Mouse (Mus musculus) limb, embryonic 11.5 days (tissue): ENCODE measurements at regions not wholly inside any gene's neighbourhood (a gene's known extent, or its start where the extent isn't known, plus 50 kb on each side); places are given as distances from the start of the nearest gene placed in this dataset.
A peak's percentile ranks its signal among the peaks of the same experiment; 100 is the strongest.

Experiments
- ATAC-seq: fragments of 200-750 bp; cut with Nextera tagmentation; 2 replicates; pipeline ENCODE4 v1.8.0; 2017; ENCODE audit warnings: low read depth; ENCODE audit not compliant: insufficient number of reproducible peaks, low FRiP score, low TSS enrichment
- DNase-seq: peaks from one replicate; pipeline ENCODE4 v3.0.0-alpha.2; 2015; ENCODE audit warnings: low spot score
- H3K27ac ChIP-seq: fragments of 300-500 bp; sonication (generic); replicated peaks from 2 replicates; pipeline ENCODE4 v1.5.1; 2014; ENCODE audit warnings: low read depth, mild to moderate bottlenecking, low read length
- H3K27me3 ChIP-seq: fragments of 300-500 bp; sonication (generic); 2 replicates; pipeline ENCODE4 v1.6.1; 2014; ENCODE audit warnings: mild to moderate bottlenecking, low read length, mixed read lengths; ENCODE audit not compliant: control insufficient read depth, insufficient read depth
- H3K36me3 ChIP-seq: fragments of 300-500 bp; sonication (generic); 2 replicates; pipeline ENCODE4 v1.6.1; 2014; ENCODE audit warnings: mild to moderate bottlenecking, low read length, moderate library complexity, mixed read lengths; ENCODE audit not compliant: control insufficient read depth, insufficient read depth
- H3K4me1 ChIP-seq: fragments of 300-500 bp; sonication (generic); 2 replicates; pipeline ENCODE4 v1.6.1; 2014; ENCODE audit warnings: low read length, mixed read lengths; ENCODE audit not compliant: control insufficient read depth, insufficient read depth
- H3K4me2 ChIP-seq: fragments of 300-500 bp; sonication (generic); 2 replicates; pipeline ENCODE4 v1.6.1; 2014; ENCODE audit warnings: low read depth, mild to moderate bottlenecking, moderate library complexity; ENCODE audit not compliant: severe bottlenecking
- H3K4me3 ChIP-seq: fragments of 300-500 bp; sonication (generic); 2 replicates; pipeline ENCODE4 v1.5.1; 2014; ENCODE audit warnings: low read depth, low read length
- H3K9ac ChIP-seq: fragments of 300-500 bp; sonication (generic); 2 replicates; pipeline ENCODE4 v1.6.1; 2014; ENCODE audit warnings: mild to moderate bottlenecking, low read length
- H3K9me3 ChIP-seq: fragments of 300-500 bp; sonication (generic); 2 replicates; pipeline ENCODE4 v1.6.1; 2016; ENCODE audit warnings: low read length; ENCODE audit not compliant: control insufficient read depth
- WGBS: fragments of 180-500 bp; shearing (Covaris S2); extraction: QIAGEN DNeasy Blood & Tissue Kit; methylation state at CpG from one replicate; pipeline ENCODE4 v1.1.7; 2014; 5-methylcytosine and 5-hydroxymethylcytosine counted together

- no peaks in the 10 kb centered on the region for H3K9me3 ChIP-seq
- no peak for DNase-seq
- WGBS = 84% methylated on average over 5 of the region's 5 CpGs
- H3K4me1 ChIP-seq = no peaks in the 10 kb centered on the region
- no peak overlapping the region for H3K4me2 ChIP-seq
- H3K27me3 ChIP-seq = no peaks in the 10 kb centered on the region
- ATAC-seq = no peak
- H3K9ac ChIP-seq = no peak overlapping the region
- H3K27ac ChIP-seq = no peak overlapping the region
- no peaks in the 10 kb centered on the region for H3K36me3 ChIP-seq
- no peak overlapping the region for H3K4me3 ChIP-seq
Measured at GRCm38 (mm10) chr13:25781161-25781560, 510.9 kb upstream of the Nrsn1 start.

DNA sequence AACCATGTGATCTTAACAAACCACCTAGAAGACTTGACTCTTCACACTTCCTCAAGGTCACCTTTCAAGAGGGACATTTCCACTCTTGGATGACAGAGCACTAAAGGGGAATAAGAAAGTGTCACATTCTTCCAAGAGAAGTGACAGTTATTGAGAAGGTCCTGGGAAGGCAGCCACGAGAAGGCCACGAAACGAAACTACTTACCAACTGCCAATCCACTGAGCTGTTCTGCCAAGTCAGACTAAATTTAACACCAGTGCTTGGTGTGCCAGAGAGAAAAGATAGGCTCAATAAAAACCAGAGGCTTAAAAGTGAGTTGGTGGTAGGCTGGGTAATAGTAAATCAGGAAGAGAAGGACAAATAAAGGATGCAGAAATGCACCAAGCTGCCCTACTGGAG lies 507.4 kb upstream of the Nrsn1 start:
- Histone ChIP-seq H3K27me3 (no peaks in the 10 kb centered on the region), H3K27ac (no peak overlapping the region), H3K9ac (no peak overlapping the region), H3K9me3 (no peaks in the 10 kb centered on the region), H3K4me1 (no peaks in the 10 kb centered on the region), H3K4me3 (no peak overlapping the region), H3K4me2 (no peak overlapping the region), H3K36me3 (no peaks in the 10 kb centered on the region)
- DNase-seq = no peak
- 84% methylated on average over 3 of the region's 3 CpGs for WGBS
- ATAC-seq = no peak

DNA sequence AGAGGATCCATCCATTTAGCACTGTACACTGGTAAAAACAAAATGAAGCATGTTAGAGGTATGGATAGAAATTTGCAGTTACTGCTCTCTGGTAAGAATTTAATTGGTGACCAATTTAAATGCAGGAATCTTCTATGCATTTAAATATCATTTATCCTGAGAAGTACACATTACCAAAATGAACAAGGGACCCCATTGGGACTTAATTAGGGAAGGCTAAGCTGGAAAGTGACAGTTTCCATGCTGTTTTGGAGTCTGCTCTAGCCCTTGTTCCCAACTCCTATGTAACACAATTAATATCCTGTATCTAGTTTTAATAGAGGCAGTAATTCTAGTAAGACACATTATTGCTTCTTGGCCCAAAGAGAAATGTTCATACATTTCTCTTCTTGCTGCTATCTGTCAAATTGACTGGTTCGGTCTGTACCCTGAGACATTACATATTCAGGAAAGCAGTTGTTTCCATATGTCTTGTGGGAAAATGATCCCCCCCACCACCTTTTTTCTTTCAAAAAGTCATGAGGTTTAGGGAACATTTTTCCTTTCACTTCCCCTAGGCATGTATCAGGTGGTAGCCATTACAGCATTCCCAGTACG lies 504.4 kb upstream of the Nrsn1 start:
- DNase-seq (no peak), ATAC-seq (no peak)
- H3K4me2 ChIP-seq = no peak overlapping the region
- H3K36me3 ChIP-seq = no peaks in the 10 kb centered on the region
- no peak overlapping the region for H3K27ac ChIP-seq
- H3K4me1 ChIP-seq = no peaks in the 10 kb centered on the region
- no peak overlapping the region for H3K4me3 ChIP-seq
- no peak overlapping the region for H3K9ac ChIP-seq
- no peaks in the 10 kb centered on the region for H3K27me3 ChIP-seq
- 73% methylated on average over 2 of the region's 2 CpGs for WGBS
- no peaks in the 10 kb centered on the region for H3K9me3 ChIP-seq

DNA sequence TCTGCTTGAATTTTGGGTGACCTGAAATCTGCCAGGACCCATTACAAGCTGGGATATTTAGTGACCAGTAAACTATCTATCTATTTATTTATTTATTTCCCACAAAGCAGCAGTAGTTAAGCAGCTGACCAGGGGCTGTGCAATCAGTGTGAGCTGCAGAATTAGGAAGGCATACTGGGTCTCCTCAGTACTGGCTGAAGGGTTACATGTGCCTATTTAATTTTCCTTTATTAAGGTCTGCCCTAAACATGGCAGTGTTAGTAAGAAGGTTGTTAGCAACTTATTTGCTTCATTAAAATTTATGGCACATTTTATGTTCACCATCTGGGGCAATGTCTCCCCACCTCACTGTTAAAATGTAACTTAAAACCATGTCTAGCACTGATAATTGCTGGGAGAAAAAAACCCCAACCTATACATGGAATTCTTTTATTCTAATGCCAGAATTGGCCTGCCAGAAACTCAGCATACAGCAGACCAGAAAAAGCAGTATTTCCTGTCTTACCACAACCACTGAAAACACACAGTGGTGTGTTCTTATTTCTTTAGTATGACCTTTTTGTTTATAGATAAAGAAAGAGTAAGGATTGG lies 484.3 kb upstream of the Nrsn1 start:
- Histone ChIP-seq H3K36me3 (no peaks in the 10 kb centered on the region), H3K27me3 (no peaks in the 10 kb centered on the region), H3K4me1 (peaks cover 3% of the 10 kb centered on the region; the same call in 1 of the 2 replicates), H3K4me2 (no peak overlapping the region), H3K9ac (no peak overlapping the region), H3K27ac (no peak overlapping the region; the same call in 1 of the 2 replicates), H3K9me3 (no peaks in the 10 kb centered on the region), H3K4me3 (no peak overlapping the region)
- ATAC-seq = peak; percentile 97
- DNase-seq = peak; percentile 40

DNA sequence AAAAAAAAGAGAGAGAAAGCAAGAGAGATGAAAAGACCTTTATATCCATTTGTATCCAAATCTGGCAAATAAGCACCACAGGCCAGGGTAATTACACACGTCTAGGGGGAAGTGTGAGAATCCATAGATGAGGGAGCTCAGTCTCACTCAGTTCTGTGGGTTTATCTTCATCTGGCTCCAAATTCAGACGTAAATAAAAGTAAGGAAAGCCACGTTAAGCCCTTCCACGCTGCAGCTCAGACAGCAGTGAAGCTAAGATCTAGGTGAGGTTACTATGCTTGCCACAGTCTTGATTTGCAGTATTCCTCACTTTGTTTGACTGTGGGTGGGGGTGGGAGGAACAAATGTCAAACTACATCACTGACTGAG lies 481.1 kb upstream of the Nrsn1 start:
- H3K36me3 ChIP-seq = no peaks in the 10 kb centered on the region
- H3K27me3 ChIP-seq = no peaks in the 10 kb centered on the region
- no peak overlapping the region for H3K4me2 ChIP-seq
- H3K9me3 ChIP-seq = no peaks in the 10 kb centered on the region
- DNase-seq (no peak), ATAC-seq (no peak)
- H3K27ac ChIP-seq = no peak overlapping the region
- H3K4me1 ChIP-seq = peaks cover 3% of the 10 kb centered on the region; the same call in 1 of the 2 replicates
- H3K9ac ChIP-seq = no peak overlapping the region
- H3K4me3 ChIP-seq = no peak overlapping the region
- WGBS = 43% methylated on average over 4 of the region's 4 CpGs

GRCm38 (mm10) chr13:25750460-25751408 lies 480.4 kb upstream of the Nrsn1 start:
- no peak overlapping the region for H3K4me2 ChIP-seq
- H3K9ac ChIP-seq = no peak overlapping the region
- H3K27me3 ChIP-seq = no peaks in the 10 kb centered on the region
- peaks cover 3% of the 10 kb centered on the region; the same call in 1 of the 2 replicates for H3K4me1 ChIP-seq
- ATAC-seq = no peak
- 53% methylated on average over 8 of the region's 8 CpGs for WGBS
- no peaks in the 10 kb centered on the region for H3K36me3 ChIP-seq
- no peak overlapping the region for H3K4me3 ChIP-seq
- no peak overlapping the region for H3K27ac ChIP-seq
- H3K9me3 ChIP-seq = no peaks in the 10 kb centered on the region
- DNase-seq = no peak

GRCm38 (mm10) chr13:25738601-25739000 lies 468.3 kb upstream of the Nrsn1 start:
- Histone ChIP-seq H3K27ac (no peak overlapping the region), H3K4me1 (0 out of 2 replicates have a peak, but pooled peaks cover 6% of the 10 kb centered on the region), H3K4me2 (no peak overlapping the region), H3K9me3 (no peaks in the 10 kb centered on the region), H3K36me3 (no peaks in the 10 kb centered on the region), H3K4me3 (no peak overlapping the region), H3K27me3 (no peaks in the 10 kb centered on the region), H3K9ac (no peak overlapping the region)
- 18% methylated on average over 2 of the region's 2 CpGs for WGBS
- ATAC-seq = peak; percentile 87
- DNase-seq = peak; percentile 66

DNA sequence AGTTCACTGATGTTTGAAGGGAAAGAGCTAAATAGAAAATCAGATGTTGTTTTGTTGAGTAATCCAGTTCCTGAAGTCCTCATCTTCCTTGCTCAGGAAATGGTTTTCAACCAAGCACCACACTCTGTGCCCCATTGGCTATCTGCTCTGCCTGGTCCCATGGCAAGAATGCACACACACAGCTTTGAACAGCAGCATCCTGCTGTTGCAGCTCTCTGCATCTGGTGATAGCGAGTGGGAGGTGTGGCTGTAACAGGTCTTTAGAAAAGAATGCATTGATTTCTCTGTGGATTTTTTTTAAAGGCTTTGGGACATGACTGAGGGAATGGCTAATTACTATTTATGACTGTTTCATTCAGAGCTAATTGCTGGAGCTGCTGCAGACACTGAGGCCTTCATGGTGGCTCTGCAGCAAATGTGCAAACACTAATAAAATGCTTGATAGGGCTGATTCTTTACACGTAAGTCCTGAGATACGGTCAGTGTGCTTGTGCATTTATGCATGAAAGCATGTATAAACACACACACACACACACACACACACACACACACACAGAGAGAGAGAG lies 459.1 kb upstream of the Nrsn1 start:
- WGBS = 20% methylated on average over 3 of the region's 3 CpGs
- Histone ChIP-seq H3K9ac (no peak overlapping the region), H3K27ac (0 out of 2 replicates have a peak overlapping the region, but pooled peaks have one; percentile 37), H3K27me3 (no peaks in the 10 kb centered on the region), H3K36me3 (no peaks in the 10 kb centered on the region), H3K9me3 (no peaks in the 10 kb centered on the region), H3K4me2 (no peak overlapping the region), H3K4me3 (no peak overlapping the region), H3K4me1 (peaks cover 5% of the 10 kb centered on the region; the same call in 1 of the 2 replicates)
- ATAC-seq (no peak), DNase-seq (no peak)
